9 mouse cellular contexts compared by ENCODE assay signal in the genomic region with DNA sequence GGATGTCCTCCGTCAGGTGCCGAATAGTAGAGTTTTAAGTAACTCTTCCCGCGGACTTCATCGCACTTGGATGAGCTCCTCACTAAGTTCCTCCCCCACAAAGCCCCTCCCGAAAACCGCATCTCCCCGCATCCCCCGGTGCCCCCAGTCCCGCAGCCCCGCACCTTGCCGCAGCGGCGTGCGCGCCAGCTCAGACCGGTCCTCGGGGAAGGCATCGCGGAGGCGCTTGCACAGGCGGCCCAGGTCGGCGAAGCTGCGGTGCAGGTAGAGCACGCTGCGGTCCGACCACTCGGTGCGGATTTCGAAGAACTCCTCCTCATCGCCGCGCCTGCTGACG. TPM values are rescaled to one million over a fixed set of nuclear protein-coding genes. Genes with fewer than 3 reads are reported as not detected.
DNase-seq lines count a peak whose midpoint lies in the region; ATAC-seq and TF ChIP-seq lines count a peak whose summit lies in the region.
"Had no signal": no experiment of that assay in that cellular context is flagged by ENCODE, and none has a peak within 500 bp of the region (broad histone marks: within the 10 kb centered on the region; RNA-seq: fewer than 3 reads in every experiment).

No protein-coding gene starts in this region.

- H3K27ac ChIP-seq in heart, adult 2 months = peak overlapping the region; percentile 97
- no peak overlapping the region for H3K27ac ChIP-seq in thymus, adult 2 months (ENCODE audit: control insufficient read depth, insufficient read depth, low read length)
- H3K27ac ChIP-seq in limb, embryonic 12.5 days = no peak overlapping the region
- H3K27ac ChIP-seq in neural tube, embryonic 15.5 days (replicated peaks) = 0 out of 2 replicates have a peak overlapping the region, but pooled peaks have one; percentile 52

- 1% methylated on average over 35 of the region's 35 CpGs for WGBS in heart, adult 2 months
- 2% methylated on average over 35 of the region's 35 CpGs for WGBS in thymus, adult 2 months
- under 1% methylated on average over 35 of the region's 35 CpGs for WGBS in limb, embryonic 12.5 days
- under 1% methylated on average over 35 of the region's 35 CpGs for WGBS in neural tube, embryonic 15.5 days

- H3K9me3 ChIP-seq in limb, embryonic 12.5 days = no peaks in the 10 kb centered on the region
- H3K9me3 ChIP-seq in neural tube, embryonic 15.5 days (replicated peaks) = no peaks in the 10 kb centered on the region

- no peak for DNase-seq in heart, adult 2 months
- DNase-seq in heart, postnatal 4 days = no peak
- no peak for DNase-seq in thymus, adult 2 months
- no peak for DNase-seq in thymus, postnatal 4 days
- no peak for DNase-seq in spleen, postnatal 14 days (ENCODE audit: low spot score in 2 of 2)
- DNase-seq in adrenal gland, adult 2 months = no peak

- TF ChIP-seq POLR2A in heart, adult 2 months (IDR thresholded peaks at IDR 0.05; ENCODE audit: insufficient read depth, low read depth, low read length) = no peak
- TF ChIP-seq POLR2A in thymus, adult 2 months (IDR thresholded peaks at IDR 0.05; ENCODE audit: control insufficient read depth, extremely low read depth, insufficient read depth, low read length, poor library complexity) = no peak

- H3K4me3 ChIP-seq in heart, adult 2 months = peak overlapping the region; percentile 81
- peak overlapping the region; percentile 32 for H3K4me3 ChIP-seq in thymus, adult 2 months (ENCODE audit: control insufficient read depth, insufficient read depth, low read length)
- peak overlapping the region; percentile 62 for H3K4me3 ChIP-seq in limb, embryonic 12.5 days (replicated peaks)
- peak overlapping the region; percentile 57 for H3K4me3 ChIP-seq in neural tube, embryonic 15.5 days (replicated peaks)

- no peak for TF ChIP-seq CTCF in heart, adult 2 months (IDR thresholded peaks at IDR 0.05)
- no peak for TF ChIP-seq CTCF in thymus, adult 2 months (IDR thresholded peaks at IDR 0.05; ENCODE audit: borderline replicate concordance, control insufficient read depth, extremely low read depth, insufficient read depth, low read length, poor library complexity)

- intact Hi-C loops in heart, adult 2 months (cut with DNase I) = loop anchor here (2.0 to 5.0 kb wide), 3 partner anchors 55 to 143 kb away; no protein-coding TSS in a partner anchor

- no peaks in the 10 kb centered on the region for H3K27me3 ChIP-seq in heart, adult 2 months (ENCODE audit: control insufficient read depth, insufficient read depth, low read length)
- peaks cover 14% of the 10 kb centered on the region; the same call in 1 of the 2 replicates for H3K27me3 ChIP-seq in thymus, adult 2 months (ENCODE audit: control insufficient read depth, insufficient read depth, low read length)
- peaks cover 63% of the 10 kb centered on the region for H3K27me3 ChIP-seq in limb, embryonic 12.5 days
- peaks cover 40% of the 10 kb centered on the region for H3K27me3 ChIP-seq in neural tube, embryonic 15.5 days (replicated peaks)
- H3K27me3 ChIP-seq: CH12.LX had no signal

- H3K4me1 ChIP-seq in heart, adult 2 months (ENCODE audit: control insufficient read depth, insufficient read depth, low read length) = peaks cover 22% of the 10 kb centered on the region
- H3K4me1 ChIP-seq in thymus, adult 2 months (replicated peaks; ENCODE audit: control insufficient read depth, insufficient read depth, low read length) = no peaks in the 10 kb centered on the region
- H3K4me1 ChIP-seq in limb, embryonic 12.5 days (replicated peaks) = peaks cover 17% of the 10 kb centered on the region
- H3K4me1 ChIP-seq in neural tube, embryonic 15.5 days = peaks cover 34% of the 10 kb centered on the region

- H3K9ac ChIP-seq in heart, adult 2 months (ENCODE audit: low read depth, low read length) = peak overlapping the region; percentile 98
- peak overlapping the region; percentile 71 for H3K9ac ChIP-seq in limb, embryonic 12.5 days (replicated peaks)
- H3K9ac ChIP-seq in neural tube, embryonic 15.5 days (replicated peaks) = peak overlapping the region; percentile 52

- H3K4me2 ChIP-seq in limb, embryonic 12.5 days = peak overlapping the region; percentile 90
- H3K4me2 ChIP-seq in neural tube, embryonic 15.5 days = peak overlapping the region; percentile 98

- H3K36me3 ChIP-seq in heart, adult 2 months (ENCODE audit: control insufficient read depth, insufficient read depth, low read length) = peaks cover 5% of the 10 kb centered on the region; the same call in 1 of the 2 replicates
- H3K36me3 ChIP-seq in thymus, adult 2 months (ENCODE audit: control insufficient read depth, insufficient read depth, low read length) = no peaks in the 10 kb centered on the region
- no peaks in the 10 kb centered on the region for H3K36me3 ChIP-seq in limb, embryonic 12.5 days
- no peaks in the 10 kb centered on the region for H3K36me3 ChIP-seq in neural tube, embryonic 15.5 days

- no peaks in the 10 kb centered on the region for H3K79me2 ChIP-seq in heart, adult 2 months (replicated peaks; ENCODE audit: control insufficient read depth, insufficient read depth, low read length)

- ATAC-seq in limb, embryonic 12.5 days (ENCODE audit: insufficient number of reproducible peaks, insufficient read depth, low FRiP score, low TSS enrichment, low read depth) = no peak
- peak; percentile 62; the same call in 1 of the 2 replicates for ATAC-seq in neural tube, embryonic 15.5 days (ENCODE audit: low FRiP score)

- no peak for TF ChIP-seq EP300 in heart, adult 2 months (IDR thresholded peaks at IDR 0.05; ENCODE audit: insufficient read depth, low read depth, low read length)

RNA-seq across cellular contexts. Expression of a gene that starts 1.3 kb away (rescaled TPM):
- 10 to 100 TPM; 12.9 to 15.4 TPM for total RNA-seq in heart, adult 2 months (2021)
- polyA plus RNA-seq in heart, adult 2 months (2012; rRNA removed) = 12.8 and 13.9 TPM in 2 replicates
- 10 to 100 TPM; 24.5 to 25.4 TPM for total RNA-seq in heart, postnatal 4 days (2021)
- polyA plus RNA-seq in thymus, adult 2 months (2012; rRNA removed) = 13.4 and 13.8 TPM in 2 replicates
- 5.9 and 8.6 TPM in 2 replicates for polyA plus RNA-seq in limb, embryonic 12.5 days (2016; fragmentation: Nextera tagmentation; extraction: Ambion mirVana)
- polyA plus RNA-seq in neural tube, embryonic 15.5 days (2015; fragmentation: Nextera tagmentation; extraction: Ambion mirVana) = 8.9 and 9.8 TPM in 2 replicates
- total RNA-seq in adrenal gland, adult 2 months (2021) = 1 to 10 TPM; 3.3 to 3.4 TPM
- 5.3 and 9.1 TPM in 2 replicates for polyA plus RNA-seq in adrenal gland, adult 2 months (2012; rRNA removed)
- total RNA-seq: CH12.LX had no signal

Comparison
In these comparisons a context has a peak if more than half of its experiments do, and no peak if none do; other contexts are left out.
1. H3K27ac ChIP-seq: peak in heart, adult 2 months (single experiment) and neural tube, embryonic 15.5 days (single experiment); none in thymus, adult 2 months (single experiment) and limb, embryonic 12.5 days (single experiment).
2. Peak in every context shown above with its lines, with median percentiles within 50 percentile points of each other: H3K4me3 ChIP-seq and H3K9ac ChIP-seq.